Comparison of ENCODE assay signal across 8 mouse cellular contexts in genomic region chr2:156313153-156313552, GRCm38 (mm10). TPM values are rescaled to one million over a fixed set of nuclear protein-coding genes. Genes with fewer than 3 reads are reported as not detected.
DNase-seq lines count a peak whose midpoint lies in the region; ATAC-seq and TF ChIP-seq lines count a peak whose summit lies in the region.

No protein-coding gene starts in this region.

- H3K27ac ChIP-seq in left cerebral cortex, adult 2 months: no peak overlapping the region
- peak overlapping the region; percentile 98; the same call in 1 of the 2 replicates for H3K27ac ChIP-seq in hindbrain, embryonic 13.5 days
- no peak overlapping the region for H3K27ac ChIP-seq in midbrain, embryonic 16.5 days (ENCODE audit: low read length)

- DNase-seq in left cerebral cortex, adult 2 months (ENCODE audit: extremely low spot score in 1 of 2, low spot score in 2 of 2): no peak
- no peak for DNase-seq in left cerebral cortex, adult 8-10 months (ENCODE audit: low spot score in 2 of 2)
- peak; percentile 21 for DNase-seq in brain, embryonic 14.5 days (ENCODE audit: low read depth)
- no peak for DNase-seq in Muller cell, postnatal 12 days (ENCODE audit: inconsistent ontology term)
- DNase-seq in left cerebral cortex, postnatal 14 days (ENCODE audit: low spot score in 2 of 2): no peak
- no peak for DNase-seq in layer of hippocampus, adult 9-11 months

- H3K9ac ChIP-seq in hindbrain, embryonic 13.5 days: peak overlapping the region; percentile 90
- H3K9ac ChIP-seq in midbrain, embryonic 16.5 days (ENCODE audit: low read depth, low read length): peak overlapping the region; percentile 94; the same call in 1 of the 2 replicates

- TF ChIP-seq POLR2A in brain, embryonic 14.5 days (IDR thresholded peaks at IDR 0.05; ENCODE audit: borderline replicate concordance, extremely low read depth, insufficient read depth, insufficient read length, poor library complexity, severe bottlenecking): no peak

- peak overlapping the region; percentile 99 for H3K4me3 ChIP-seq in left cerebral cortex, adult 2 months
- peak overlapping the region; percentile 73 for H3K4me3 ChIP-seq in hindbrain, embryonic 13.5 days
- peak overlapping the region; percentile 93 for H3K4me3 ChIP-seq in midbrain, embryonic 16.5 days (ENCODE audit: low read depth, low read length)

- H3K4me2 ChIP-seq in hindbrain, embryonic 13.5 days: peak overlapping the region; percentile 82
- H3K4me2 ChIP-seq in midbrain, embryonic 16.5 days (ENCODE audit: low read length): peak overlapping the region; percentile 75

- no peak for ATAC-seq in hindbrain, embryonic 13.5 days (ENCODE audit: low FRiP score)
- no peak for ATAC-seq in midbrain, embryonic 16.5 days

- peaks cover 4% of the 10 kb centered on the region; the same call in 1 of the 2 replicates for H3K36me3 ChIP-seq in hindbrain, embryonic 13.5 days
- no peaks in the 10 kb centered on the region for H3K36me3 ChIP-seq in midbrain, embryonic 16.5 days (ENCODE audit: control insufficient read depth, insufficient read depth, low read length)

- peak; percentile 37 for TF ChIP-seq CTCF in left cerebral cortex, adult 2 months (IDR thresholded peaks at IDR 0.05)
- no peak for TF ChIP-seq CTCF in brain, embryonic 14.5 days (IDR thresholded peaks at IDR 0.05; ENCODE audit: borderline replicate concordance, extremely low read depth, insufficient read depth, insufficient read length)

- H3K9me3 ChIP-seq in hindbrain, embryonic 13.5 days: no peaks in the 10 kb centered on the region
- no peaks in the 10 kb centered on the region for H3K9me3 ChIP-seq in midbrain, embryonic 16.5 days (replicated peaks; ENCODE audit: control insufficient read depth, low read length, poor library complexity, severe bottlenecking)

- H3K4me1 ChIP-seq in hindbrain, embryonic 13.5 days (replicated peaks): peaks cover 16% of the 10 kb centered on the region
- H3K4me1 ChIP-seq in midbrain, embryonic 16.5 days (ENCODE audit: control insufficient read depth, insufficient read depth, low read length): peaks cover 12% of the 10 kb centered on the region

- WGBS in hindbrain, embryonic 13.5 days: 56% methylated on average over 3 of the region's 3 CpGs
- WGBS in midbrain, embryonic 16.5 days: 43% methylated on average over 3 of the region's 3 CpGs

- no peaks in the 10 kb centered on the region for H3K27me3 ChIP-seq in hindbrain, embryonic 13.5 days
- H3K27me3 ChIP-seq in midbrain, embryonic 16.5 days (ENCODE audit: control insufficient read depth, insufficient read depth, low read depth, low read length): no peaks in the 10 kb centered on the region

- intact Hi-C loops in left cerebral cortex, adult 2 months (cut with DNase I): loop anchor here (5.0 to 10.0 kb wide), 3 partner anchors 149 to 392 kb away; no protein-coding TSS in a partner anchor
- intact Hi-C loops in left cerebral cortex, postnatal 14 days (cut with DNase I): no loop called here

RNA-seq across cellular contexts. Expression of gene Scand1, which starts 0.6 kb away (rescaled TPM):
- 10 to 100 TPM; 81.9 to 84.4 TPM for total RNA-seq in left cerebral cortex, adult 2 months (2021)
- 10 to 100 TPM; 65.6 to 78.5 (median 72.1) TPM for total RNA-seq in left cerebral cortex, adult 8-10 months (2022)
- polyA plus RNA-seq in brain, embryonic 14.5 days (2012; rRNA removed): 117 and 173 TPM in 2 replicates
- polyA plus RNA-seq in hindbrain, embryonic 13.5 days (2015; fragmentation: Nextera tagmentation; extraction: Ambion mirVana): 84.7 and 95.3 TPM in 2 replicates
- polyA plus RNA-seq in midbrain, embryonic 16.5 days (2015; fragmentation: Nextera tagmentation; extraction: Ambion mirVana): 79.3 and 82.1 TPM in 2 replicates
- total RNA-seq in left cerebral cortex, postnatal 14 days (2021): 100 to 1,000 TPM in 1 of 2 experiments, 10 to 100 TPM in 1; 87.8 to 113 TPM

RNA-seq across cellular contexts. Expression of gene Cnbd2, which starts 1.1 kb away (rescaled TPM):
- total RNA-seq in left cerebral cortex, adult 2 months (2021): 1 to 10 TPM; 6.9 to 7.3 TPM
- 1 to 10 TPM; 4.5 to 8.3 (median 7.3) TPM for total RNA-seq in left cerebral cortex, adult 8-10 months (2022)
- polyA plus RNA-seq in brain, embryonic 14.5 days (2012; rRNA removed): 3.0 and 4.1 TPM in 2 replicates
- polyA plus RNA-seq in hindbrain, embryonic 13.5 days (2015; fragmentation: Nextera tagmentation; extraction: Ambion mirVana): 6.3 and 7.7 TPM in 2 replicates
- polyA plus RNA-seq in midbrain, embryonic 16.5 days (2015; fragmentation: Nextera tagmentation; extraction: Ambion mirVana): 5.9 and 7.0 TPM in 2 replicates
- total RNA-seq in left cerebral cortex, postnatal 14 days (2021): 1 to 10 TPM; 3.3 to 5.5 TPM
